Mouse (Mus musculus) testis, adult 2 months (tissue): ENCODE measurements around the gene Tomm20l.

Source experiments
- CTCF ChIP-seq: fragments of 200-500 bp; IDR thresholded peaks from 2 replicates; pipeline ENCODE4 v1.5.1; 2012; ENCODE audit warnings: low read depth, mild to moderate bottlenecking, inconsistent platforms, low read length, moderate library complexity; ENCODE audit not compliant: control insufficient read depth, insufficient read depth, insufficient replicate concordance
- POLR2A ChIP-seq: fragments of 200-500 bp; IDR thresholded peaks from 2 replicates; pipeline ENCODE4 v1.6.1; 2012; ENCODE audit warnings: low read depth, mild to moderate bottlenecking, inconsistent platforms, low read length, moderate library complexity; ENCODE audit not compliant: control insufficient read depth

- TF ChIP-seq CTCF (no peak), POLR2A (no peak)
Measured at GRCm38 (mm10) chr12:71113074-71113473, 1.8 kb downstream of the Tomm20l start.
